Mouse (Mus musculus): ENCODE measurements around the gene Tex37. TPM values are rescaled to one million over a fixed set of nuclear protein-coding genes. Genes with fewer than 3 reads are reported as not detected.

Tex37 gene
- polyA plus RNA-seq, 1 experiment: not detected

GRCm38 (mm10) chr6:70955291-70955800 is 36.6 kb upstream of the Tex37 start:
- Histone ChIP-seq H3K4me1 (peaks cover 13% of the 10 kb centered on the region), H3K27me3 (replicated peaks) (peaks cover 80% of the 10 kb centered on the region), H3K9me3 (no peaks in the 10 kb centered on the region), H3K4me3 (replicated peaks) (no peak overlapping the region), H3K36me3 (replicated peaks; ENCODE audit: low read length) (no peaks in the 10 kb centered on the region)
- no peak for TF ChIP-seq GATA1 (IDR thresholded peaks at IDR 0.05; ENCODE audit: borderline replicate concordance, low read length)
- TF ChIP-seq FLI1 (IDR thresholded peaks at IDR 0.05; ENCODE audit: low read length): no peak

DNA sequence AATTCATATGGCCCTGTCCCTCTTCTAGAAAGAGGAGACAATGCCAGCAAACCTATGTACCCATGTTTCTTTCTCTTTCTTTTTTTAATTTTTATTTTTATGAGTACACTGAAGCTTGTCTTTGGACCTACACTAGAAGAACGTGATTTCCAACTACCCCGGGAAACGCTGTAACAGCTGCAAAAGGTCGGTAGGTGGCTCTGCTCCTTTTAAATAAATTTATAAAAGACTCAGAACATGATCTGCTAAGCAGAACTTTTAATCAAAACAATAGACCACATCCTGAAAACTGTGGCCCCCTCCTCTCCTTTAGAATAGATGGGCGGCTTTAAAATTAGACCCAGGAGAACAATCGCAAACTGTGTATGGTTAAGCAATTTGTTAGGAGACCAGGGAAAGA is 35.3 kb upstream of the Tex37 start:
- H3K27me3 ChIP-seq (replicated peaks): peaks cover 70% of the 10 kb centered on the region
- H3K4me3 ChIP-seq (replicated peaks): no peak overlapping the region
- H3K36me3 ChIP-seq (replicated peaks; ENCODE audit: low read length): no peaks in the 10 kb centered on the region
- TF ChIP-seq GATA1 (IDR thresholded peaks at IDR 0.05; ENCODE audit: borderline replicate concordance, low read length): no peak
- TF ChIP-seq FLI1 (IDR thresholded peaks at IDR 0.05; ENCODE audit: low read length): no peak
- no peaks in the 10 kb centered on the region for H3K9me3 ChIP-seq
- H3K4me1 ChIP-seq: peaks cover 13% of the 10 kb centered on the region

DNA sequence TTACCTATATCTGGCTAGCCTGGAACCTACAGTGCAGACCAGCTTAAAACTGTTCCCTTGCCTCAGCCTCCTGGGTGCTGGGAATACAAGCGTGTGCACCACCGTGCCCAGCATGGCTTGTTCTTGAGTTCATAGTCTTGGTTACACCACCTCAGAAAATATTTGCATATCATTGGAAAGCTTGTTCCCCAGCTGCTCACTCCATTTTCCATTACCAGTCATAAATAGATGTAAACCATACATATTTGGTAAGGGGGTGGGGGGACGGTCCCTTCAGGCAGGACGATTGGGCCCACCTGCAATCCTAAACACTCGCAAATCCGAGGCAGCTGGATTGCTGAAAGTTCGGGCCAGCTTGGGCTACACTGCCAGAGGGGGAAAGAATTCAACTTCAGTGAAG is 34.5 kb upstream of the Tex37 start:
- Histone ChIP-seq H3K27me3 (replicated peaks) (peaks cover 68% of the 10 kb centered on the region), H3K4me3 (replicated peaks) (no peak overlapping the region), H3K36me3 (replicated peaks; ENCODE audit: low read length) (no peaks in the 10 kb centered on the region), H3K9me3 (no peaks in the 10 kb centered on the region), H3K4me1 (peaks cover 13% of the 10 kb centered on the region)
- no peak for TF ChIP-seq GATA1 (IDR thresholded peaks at IDR 0.05; ENCODE audit: borderline replicate concordance, low read length)

GRCm38 (mm10) chr6:70931801-70932200 is 13.1 kb upstream of the Tex37 start:
- no peaks in the 10 kb centered on the region for H3K9me3 ChIP-seq
- no peaks in the 10 kb centered on the region for H3K4me1 ChIP-seq
- no peak overlapping the region for H3K4me3 ChIP-seq (replicated peaks)
- H3K36me3 ChIP-seq (replicated peaks; ENCODE audit: low read length): no peaks in the 10 kb centered on the region
- H3K27me3 ChIP-seq (replicated peaks): peaks cover 15% of the 10 kb centered on the region
- TF ChIP-seq FLI1 (IDR thresholded peaks at IDR 0.05; ENCODE audit: low read length) (no peak), GATA1 (IDR thresholded peaks at IDR 0.05; ENCODE audit: borderline replicate concordance, low read length) (no peak)

- no peak for TF ChIP-seq FLI1 (IDR thresholded peaks at IDR 0.05; ENCODE audit: low read length)
- no peak for TF ChIP-seq GATA1 (IDR thresholded peaks at IDR 0.05; ENCODE audit: borderline replicate concordance, low read length)
- peak overlapping the region; percentile 79 for H3K4me3 ChIP-seq (replicated peaks)
- H3K27me3 ChIP-seq (replicated peaks): peaks cover 36% of the 10 kb centered on the region
- no peaks in the 10 kb centered on the region for H3K36me3 ChIP-seq (replicated peaks; ENCODE audit: low read length)
- peaks cover 14% of the 10 kb centered on the region for H3K4me1 ChIP-seq
- H3K9me3 ChIP-seq: no peaks in the 10 kb centered on the region
These were observed 2.7 kb upstream of the Tex37 start for GRCm38 (mm10) chr6:70921274-70922074.

DNA sequence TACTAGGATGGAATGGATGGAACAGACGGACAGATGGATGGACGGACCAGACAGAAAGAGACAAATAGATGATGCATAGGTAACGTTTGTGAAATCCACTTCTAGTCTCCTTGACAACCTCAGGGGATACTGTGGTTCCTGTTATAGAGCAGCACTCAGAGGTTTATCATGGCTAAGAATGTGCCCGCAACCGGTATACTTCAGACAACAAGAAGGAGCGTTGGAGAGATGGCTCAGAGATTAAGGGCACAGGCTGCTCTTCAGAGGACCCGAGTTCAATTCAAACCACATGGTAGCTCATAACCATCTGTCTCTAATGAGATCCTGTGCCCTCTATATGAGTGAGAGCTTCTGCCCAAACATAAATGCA is 6.3 kb downstream of the Tex37 start:
- TF ChIP-seq FLI1 (IDR thresholded peaks at IDR 0.05; ENCODE audit: low read length) (no peak), GATA1 (IDR thresholded peaks at IDR 0.05; ENCODE audit: borderline replicate concordance, low read length) (no peak)
- Histone ChIP-seq H3K27me3 (replicated peaks) (peaks cover 36% of the 10 kb centered on the region), H3K36me3 (replicated peaks; ENCODE audit: low read length) (no peaks in the 10 kb centered on the region), H3K4me1 (peaks cover 13% of the 10 kb centered on the region), H3K9me3 (no peaks in the 10 kb centered on the region), H3K4me3 (replicated peaks) (no peak overlapping the region)

- Histone ChIP-seq H3K36me3 (replicated peaks; ENCODE audit: low read length) (peaks cover 2% of the 10 kb centered on the region), H3K4me1 (peaks cover 13% of the 10 kb centered on the region), H3K27me3 (replicated peaks) (peaks cover 36% of the 10 kb centered on the region), H3K4me3 (replicated peaks) (no peak overlapping the region), H3K9me3 (no peaks in the 10 kb centered on the region)
- TF ChIP-seq FLI1 (IDR thresholded peaks at IDR 0.05; ENCODE audit: low read length): no peak
- no peak for TF ChIP-seq GATA1 (IDR thresholded peaks at IDR 0.05; ENCODE audit: borderline replicate concordance, low read length)
These were observed 6.9 kb downstream of the Tex37 start for GRCm38 (mm10) chr6:70911668-70912395.

GRCm38 (mm10) chr6:70910285-70910684 is 8.4 kb downstream of the Tex37 start:
- Histone ChIP-seq H3K36me3 (replicated peaks; ENCODE audit: low read length) (peaks cover 18% of the 10 kb centered on the region), H3K9me3 (no peaks in the 10 kb centered on the region), H3K4me1 (peaks cover 13% of the 10 kb centered on the region), H3K27me3 (replicated peaks) (peaks cover 36% of the 10 kb centered on the region), H3K4me3 (replicated peaks) (no peak overlapping the region)
- TF ChIP-seq GATA1 (IDR thresholded peaks at IDR 0.05; ENCODE audit: borderline replicate concordance, low read length) (no peak), FLI1 (IDR thresholded peaks at IDR 0.05; ENCODE audit: low read length) (no peak)

DNA sequence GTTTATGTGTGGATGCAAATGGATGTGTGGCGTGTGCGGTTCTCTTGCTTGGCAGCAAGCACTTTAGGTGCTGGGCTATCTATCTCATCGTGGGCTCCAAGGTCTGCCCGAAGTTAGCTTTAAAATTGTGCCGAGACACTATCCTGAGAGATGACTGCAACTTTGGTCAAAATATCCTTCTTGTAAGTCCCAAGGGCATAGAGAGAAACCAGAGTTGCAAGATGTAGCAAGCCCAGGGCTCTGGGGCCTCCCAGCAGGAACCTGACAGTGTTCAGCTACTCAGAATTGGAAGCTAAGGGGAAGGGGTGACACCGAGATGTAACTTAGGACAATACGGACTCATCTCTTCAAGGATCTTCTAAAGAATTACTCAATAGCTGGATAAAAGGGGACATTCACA is 9.2 kb downstream of the Tex37 start:
- no peak for TF ChIP-seq FLI1 (IDR thresholded peaks at IDR 0.05; ENCODE audit: low read length)
- no peak for TF ChIP-seq GATA1 (IDR thresholded peaks at IDR 0.05; ENCODE audit: borderline replicate concordance, low read length)
- Histone ChIP-seq H3K4me3 (replicated peaks) (no peak overlapping the region), H3K27me3 (replicated peaks) (peaks cover 36% of the 10 kb centered on the region), H3K36me3 (replicated peaks; ENCODE audit: low read length) (peaks cover 23% of the 10 kb centered on the region), H3K9me3 (no peaks in the 10 kb centered on the region), H3K4me1 (peaks cover 13% of the 10 kb centered on the region)

DNA sequence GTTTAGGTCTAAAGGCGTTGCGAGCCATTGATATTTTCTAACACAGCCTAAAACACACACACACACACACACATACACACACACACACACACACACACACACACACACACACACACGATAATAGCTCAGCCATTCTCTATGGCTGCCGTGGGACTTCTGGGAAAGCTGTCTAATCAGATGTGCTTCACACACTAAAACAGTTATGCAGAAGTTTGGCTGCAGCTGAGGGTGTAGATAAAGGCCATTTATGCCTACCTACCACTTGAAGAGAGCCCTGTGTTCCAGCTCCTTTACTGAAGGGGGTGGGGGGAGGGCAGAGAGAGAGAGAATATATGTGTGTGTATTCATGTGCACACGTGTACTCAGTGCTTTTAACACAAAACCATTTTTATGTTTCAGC is 15.0 kb downstream of the Tex37 start:
- H3K27me3 ChIP-seq (replicated peaks): no peaks in the 10 kb centered on the region
- peaks cover 65% of the 10 kb centered on the region for H3K36me3 ChIP-seq (replicated peaks; ENCODE audit: low read length)
- no peak overlapping the region for H3K4me3 ChIP-seq (replicated peaks)
- H3K9me3 ChIP-seq: no peaks in the 10 kb centered on the region
- TF ChIP-seq GATA1 (IDR thresholded peaks at IDR 0.05; ENCODE audit: borderline replicate concordance, low read length): no peak
- no peak for TF ChIP-seq FLI1 (IDR thresholded peaks at IDR 0.05; ENCODE audit: low read length)
- H3K4me1 ChIP-seq: no peaks in the 10 kb centered on the region

All from megakaryocyte, embryonic 14.5 days (primary cell).